Mouse (Mus musculus): Measurements from ENCODE around the gene Gna12. TPM values are rescaled to one million over a fixed set of nuclear protein-coding genes. Genes with fewer than 3 reads are reported as not detected.

Gene Gna12
- polyA plus RNA-seq, 1 experiment from 2014 or later: 43.8 TPM

DNA sequence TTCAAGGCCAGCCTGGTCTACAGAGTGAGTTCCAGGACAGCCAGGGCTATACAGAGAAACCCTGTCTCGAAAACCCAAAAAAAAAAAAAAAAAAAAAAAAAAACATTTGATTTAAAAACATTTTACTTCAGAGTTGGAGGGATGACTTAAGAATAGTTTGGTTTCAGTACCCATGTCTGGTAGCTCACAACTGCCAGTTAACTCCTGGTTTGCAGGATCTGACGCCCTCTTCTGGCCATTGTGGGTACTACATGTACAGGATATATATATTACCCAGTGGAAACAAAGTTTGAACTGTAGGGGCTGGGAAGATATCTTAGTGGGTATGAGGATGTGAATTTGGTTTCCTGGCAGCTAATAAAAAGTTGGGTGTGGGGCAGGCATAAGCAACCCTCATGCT lies 79.3 kb downstream of the Gna12 start:
- Histone ChIP-seq H3K4me2 (no peak overlapping the region), H3K27ac (replicated peaks) (no peak overlapping the region), H3K4me1 (peaks cover 13% of the 10 kb centered on the region), H3K27me3 (replicated peaks) (no peaks in the 10 kb centered on the region), H3K36me3 (peaks cover 10% of the 10 kb centered on the region; the same call in 1 of the 2 replicates), H3K9ac (replicated peaks) (no peak overlapping the region), H3K4me3 (replicated peaks) (no peak overlapping the region), H3K9me3 (replicated peaks) (no peaks in the 10 kb centered on the region; the same call in 1 of the 2 replicates)
- 0% methylated on average over 1 of the region's 2 CpGs for WGBS
- ATAC-seq (ENCODE audit: low FRiP score): no peak

DNA sequence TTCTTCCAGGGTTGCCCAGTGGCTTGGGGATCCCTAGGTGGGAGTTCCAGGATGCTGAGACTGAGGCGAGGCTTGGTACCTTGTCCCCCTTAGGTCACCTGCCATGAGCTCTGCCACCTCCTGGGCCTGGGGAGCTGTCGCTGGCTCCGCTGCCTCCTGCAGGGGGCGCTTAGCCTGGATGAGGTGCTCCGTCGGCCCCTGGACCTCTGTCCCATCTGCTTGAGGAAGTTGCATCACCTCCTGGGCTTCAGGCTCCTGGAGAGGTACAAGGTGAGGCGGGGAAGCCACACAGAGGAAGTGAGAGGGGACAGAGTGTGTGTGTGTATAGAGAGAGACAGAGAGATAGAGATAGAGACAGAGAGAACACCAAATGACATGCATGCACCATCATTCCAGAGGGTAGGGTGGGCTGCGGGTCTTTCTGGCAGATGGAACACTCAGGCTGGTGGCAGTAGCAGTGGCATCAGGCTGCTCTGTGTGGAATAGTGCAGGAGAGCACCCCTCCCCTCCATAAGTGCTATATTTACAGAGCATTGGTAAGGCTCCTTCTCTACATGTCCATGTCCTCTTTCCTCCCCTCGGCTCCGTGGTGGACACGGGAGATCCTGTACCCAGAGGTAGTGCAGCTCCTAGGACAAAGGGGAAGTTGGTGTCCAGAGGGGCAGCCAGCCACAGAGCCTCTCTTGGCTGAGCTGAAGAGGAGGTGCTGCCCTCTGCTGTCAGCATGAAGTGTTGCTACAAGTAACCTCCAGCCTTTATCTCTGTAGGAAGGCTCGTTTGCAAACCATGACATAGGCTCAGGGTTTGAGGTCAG lies 81.0 kb downstream of the Gna12 start:
- 20% methylated on average over 12 of the region's 12 CpGs for whole genome bisulfite sequencing
- H3K36me3 ChIP-seq: 0 out of 2 replicates have a peak, but pooled peaks cover 4% of the 10 kb centered on the region
- peak; percentile 75 for ATAC-seq (ENCODE audit: low FRiP score)
- H3K4me3 ChIP-seq (replicated peaks): peak overlapping the region; percentile 9
- peak overlapping the region; percentile 2; the same call in 1 of the 2 replicates for H3K27ac ChIP-seq (replicated peaks)
- H3K27me3 ChIP-seq (replicated peaks): no peaks in the 10 kb centered on the region
- peak overlapping the region; percentile 43 for H3K4me2 ChIP-seq
- H3K9me3 ChIP-seq (replicated peaks): no peaks in the 10 kb centered on the region; the same call in 1 of the 2 replicates
- H3K9ac ChIP-seq (replicated peaks): peak overlapping the region; percentile 31; the same call in 1 of the 2 replicates
- peaks cover 13% of the 10 kb centered on the region for H3K4me1 ChIP-seq

DNA sequence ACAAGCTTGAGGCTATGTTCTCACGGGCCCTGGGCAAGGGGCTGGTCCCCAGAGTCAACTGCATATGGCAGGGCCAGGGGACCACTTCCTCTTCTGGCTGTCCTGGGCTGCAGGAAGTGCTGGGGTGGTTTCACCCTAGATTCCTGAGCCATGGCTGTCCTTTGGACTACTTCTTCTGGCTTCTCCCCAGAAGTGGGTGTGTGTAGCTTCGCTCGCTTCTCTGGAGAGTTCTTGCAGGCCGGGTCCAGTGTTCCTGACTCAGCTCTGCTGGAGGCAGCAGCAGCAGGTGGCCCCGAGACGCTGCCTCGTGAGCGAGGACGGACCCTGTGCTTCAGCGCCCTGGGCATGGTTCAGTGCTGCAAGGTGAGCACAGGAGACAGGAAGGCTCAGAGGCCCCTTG lies 81.8 kb downstream of the Gna12 start:
- 85% methylated on average over 10 of the region's 10 CpGs for WGBS
- ATAC-seq (ENCODE audit: low FRiP score): no peak
- Histone ChIP-seq H3K4me2 (no peak overlapping the region), H3K4me1 (peaks cover 13% of the 10 kb centered on the region), H3K9me3 (replicated peaks) (no peaks in the 10 kb centered on the region; the same call in 1 of the 2 replicates), H3K9ac (replicated peaks) (no peak overlapping the region), H3K36me3 (0 out of 2 replicates have a peak, but pooled peaks cover 4% of the 10 kb centered on the region), H3K4me3 (replicated peaks) (no peak overlapping the region), H3K27me3 (replicated peaks) (no peaks in the 10 kb centered on the region), H3K27ac (replicated peaks) (no peak overlapping the region)

DNA sequence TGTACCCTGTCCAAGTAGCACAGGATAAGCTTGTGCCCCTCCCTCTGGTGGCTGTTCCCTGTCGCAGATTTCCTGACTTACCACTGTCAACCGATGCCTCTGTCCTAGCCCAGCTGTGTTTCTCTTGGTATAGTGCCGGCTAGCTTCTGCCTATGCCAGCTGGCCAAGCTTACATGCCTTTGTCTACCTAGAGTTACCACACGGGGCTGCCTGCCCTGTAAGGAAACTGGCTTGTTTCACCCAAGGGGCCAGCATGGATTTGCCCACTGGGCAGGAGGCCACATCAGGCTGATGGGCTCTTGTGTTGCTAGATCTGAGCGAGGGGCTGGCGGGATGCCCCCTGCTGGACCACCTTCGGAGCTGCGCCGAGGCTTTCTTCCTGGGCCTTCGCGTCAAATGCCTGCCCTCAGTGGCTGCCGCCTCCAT lies 86.5 kb downstream of the Gna12 start:
- Histone ChIP-seq H3K4me1 (peaks cover 4% of the 10 kb centered on the region), H3K27me3 (replicated peaks) (no peaks in the 10 kb centered on the region), H3K9ac (replicated peaks) (no peak overlapping the region), H3K27ac (replicated peaks) (no peak overlapping the region), H3K36me3 (no peaks in the 10 kb centered on the region), H3K9me3 (replicated peaks) (no peaks in the 10 kb centered on the region), H3K4me2 (no peak overlapping the region), H3K4me3 (replicated peaks) (no peak overlapping the region)
- no peak for ATAC-seq (ENCODE audit: low FRiP score)
- 27% methylated on average over 12 of the region's 12 CpGs for WGBS

DNA sequence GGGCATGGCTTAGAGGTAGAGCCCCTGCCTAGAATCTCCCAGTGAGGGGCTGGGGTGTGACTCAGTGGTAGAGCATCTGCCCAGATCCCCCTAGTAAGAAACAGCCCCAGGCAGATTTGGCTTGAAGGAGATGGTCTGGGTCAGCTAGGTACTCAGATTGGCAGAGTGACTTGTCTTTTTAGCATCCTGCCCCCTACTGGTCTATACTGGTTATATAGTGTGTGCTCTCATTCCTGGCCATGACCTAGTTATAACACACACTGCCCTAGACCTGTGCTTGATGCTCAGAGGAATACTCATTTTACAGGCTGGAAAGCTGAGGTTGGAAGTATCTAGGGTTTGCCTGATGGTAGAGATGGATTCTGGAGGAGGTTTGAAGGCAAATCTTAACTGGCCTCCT lies 88.4 kb downstream of the Gna12 start:
- H3K36me3 ChIP-seq: no peaks in the 10 kb centered on the region
- H3K4me3 ChIP-seq (replicated peaks): no peak overlapping the region

DNA sequence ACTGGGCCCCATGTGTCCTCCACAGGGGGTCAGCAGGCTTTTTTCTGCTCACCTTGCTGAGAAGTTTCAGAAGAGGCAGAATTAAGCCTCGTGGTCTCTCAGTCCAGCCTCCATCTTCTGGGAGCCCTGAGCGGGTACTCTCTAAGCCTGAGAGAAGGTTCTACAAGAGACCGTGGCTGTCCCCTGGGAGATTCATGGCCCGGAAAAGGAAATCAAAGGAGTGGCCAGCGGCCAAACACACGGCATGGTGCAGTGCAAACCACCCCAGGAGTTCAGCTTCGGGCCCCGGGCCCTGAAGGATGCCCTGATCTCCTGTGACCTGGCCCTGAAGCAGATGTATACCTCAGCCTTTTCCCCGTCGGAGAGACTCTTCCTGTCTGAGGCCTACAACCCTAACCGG lies 89.2 kb downstream of the Gna12 start:
- Histone ChIP-seq H3K4me1 (peaks cover 1% of the 10 kb centered on the region; the same call in 1 of the 2 replicates), H3K27me3 (replicated peaks) (peaks cover 13% of the 10 kb centered on the region), H3K9ac (replicated peaks) (no peak overlapping the region), H3K36me3 (no peaks in the 10 kb centered on the region), H3K9me3 (replicated peaks) (no peaks in the 10 kb centered on the region), H3K27ac (replicated peaks) (no peak overlapping the region), H3K4me2 (no peak overlapping the region), H3K4me3 (replicated peaks) (no peak overlapping the region)
- WGBS: 74% methylated on average over 11 of the region's 11 CpGs
- no peak for ATAC-seq (ENCODE audit: low FRiP score)

More for the DNA sequence above, 88.4 kb downstream of the Gna12 start:
- peaks cover 4% of the 10 kb centered on the region; the same call in 1 of the 2 replicates for H3K27me3 ChIP-seq (replicated peaks)
- no peak overlapping the region for H3K4me2 ChIP-seq
- no peak for ATAC-seq (ENCODE audit: low FRiP score)
- no peaks in the 10 kb centered on the region; the same call in 1 of the 2 replicates for H3K4me1 ChIP-seq
- H3K9ac ChIP-seq (replicated peaks): no peak overlapping the region
- no peaks in the 10 kb centered on the region for H3K9me3 ChIP-seq (replicated peaks)
- no peak overlapping the region for H3K27ac ChIP-seq (replicated peaks)

DNA sequence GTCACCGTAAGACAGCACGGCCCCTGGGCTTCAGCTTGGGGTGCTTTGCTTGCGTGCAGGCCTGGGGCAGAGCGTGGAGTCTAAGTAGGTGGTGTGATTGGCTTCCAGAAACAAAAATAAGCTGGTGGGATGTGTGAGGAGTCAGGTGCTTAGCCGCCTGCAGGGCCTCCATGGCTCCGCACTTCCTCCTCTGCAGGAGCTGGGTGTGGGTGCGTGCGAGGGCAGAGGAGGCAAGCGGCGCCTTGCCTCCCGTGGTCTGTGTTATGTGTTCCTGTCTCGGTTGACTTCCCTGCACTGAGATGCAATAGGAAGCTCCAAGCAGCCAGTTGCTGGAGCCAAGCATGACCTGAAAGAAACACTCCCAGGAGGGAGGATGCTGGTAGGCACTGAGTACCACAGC lies 90.4 kb downstream of the Gna12 start:
- 82% methylated on average over 12 of the region's 12 CpGs for WGBS
- no peak overlapping the region for H3K4me2 ChIP-seq
- H3K4me1 ChIP-seq: peaks cover 10% of the 10 kb centered on the region
- no peak for ATAC-seq (ENCODE audit: low FRiP score)
- no peaks in the 10 kb centered on the region for H3K9me3 ChIP-seq (replicated peaks)
- H3K9ac ChIP-seq (replicated peaks): no peak overlapping the region
- H3K4me3 ChIP-seq (replicated peaks): no peak overlapping the region
- peaks cover 23% of the 10 kb centered on the region for H3K27me3 ChIP-seq (replicated peaks)
- H3K36me3 ChIP-seq: no peaks in the 10 kb centered on the region
- no peak overlapping the region for H3K27ac ChIP-seq (replicated peaks)

DNA sequence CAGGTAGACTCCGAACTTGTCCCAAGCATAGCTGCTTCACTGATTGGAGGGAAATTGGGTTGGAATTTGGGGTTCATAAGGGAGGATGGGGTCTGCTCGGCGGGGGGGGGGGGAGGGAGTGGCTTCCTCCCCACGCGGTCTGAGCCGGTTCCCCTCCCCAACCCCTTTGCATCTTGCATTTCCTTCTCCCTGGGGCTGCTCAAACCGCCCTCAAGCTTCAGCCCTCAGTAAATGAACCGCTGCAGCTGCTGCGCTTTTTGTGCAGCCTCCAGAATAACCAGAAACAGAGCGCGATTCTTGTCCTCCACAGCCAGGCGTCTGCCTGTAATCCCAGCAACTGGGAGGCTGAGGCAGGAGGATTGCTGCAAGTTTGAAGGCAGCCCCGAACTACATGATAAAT lies 94.1 kb downstream of the Gna12 start:
- Histone ChIP-seq H3K4me1 (peaks cover 10% of the 10 kb centered on the region), H3K36me3 (no peaks in the 10 kb centered on the region), H3K4me3 (replicated peaks) (0 out of 2 replicates have a peak overlapping the region, but pooled peaks have one; percentile 30), H3K9ac (replicated peaks) (no peak overlapping the region; the same call in 1 of the 2 replicates), H3K27me3 (replicated peaks) (peaks cover 30% of the 10 kb centered on the region), H3K27ac (replicated peaks) (no peak overlapping the region), H3K9me3 (replicated peaks) (no peaks in the 10 kb centered on the region), H3K4me2 (peak overlapping the region; percentile 59; the same call in 1 of the 2 replicates)
- ATAC-seq (ENCODE audit: low FRiP score): no peak
- WGBS: 22% methylated on average over 11 of the region's 13 CpGs

DNA sequence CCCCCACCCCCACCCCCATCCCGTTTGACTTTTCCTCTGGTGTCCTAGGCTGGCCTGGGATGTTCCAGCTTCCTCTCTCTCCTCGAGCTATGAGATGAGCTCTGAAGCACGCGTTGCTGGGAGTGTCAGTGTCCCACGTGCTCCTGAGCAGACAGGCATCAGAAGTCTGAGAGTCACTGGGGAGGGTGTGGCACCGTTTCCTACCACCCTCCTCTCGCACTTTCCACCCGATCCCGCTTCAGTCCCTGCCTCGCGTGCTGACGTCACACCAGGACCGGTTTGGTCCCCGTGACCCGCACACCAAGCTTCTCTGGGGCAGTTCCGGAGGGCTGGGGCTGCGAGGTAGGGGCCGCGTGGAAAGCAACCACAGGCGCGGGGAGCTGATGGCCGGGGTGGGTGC lies 94.9 kb downstream of the Gna12 start:
- Histone ChIP-seq H3K9ac (replicated peaks) (peak overlapping the region; percentile 11; the same call in 1 of the 2 replicates), H3K9me3 (replicated peaks) (no peaks in the 10 kb centered on the region), H3K36me3 (no peaks in the 10 kb centered on the region), H3K4me1 (peaks cover 10% of the 10 kb centered on the region), H3K4me2 (peak overlapping the region; percentile 59), H3K27me3 (replicated peaks) (peaks cover 30% of the 10 kb centered on the region), H3K27ac (replicated peaks) (no peak overlapping the region), H3K4me3 (replicated peaks) (peak overlapping the region; percentile 30)
- 1% methylated on average over 22 of the region's 22 CpGs for WGBS
- 0 out of 2 replicates have a peak, but pooled peaks have one; percentile 29 for ATAC-seq (ENCODE audit: low FRiP score)

DNA sequence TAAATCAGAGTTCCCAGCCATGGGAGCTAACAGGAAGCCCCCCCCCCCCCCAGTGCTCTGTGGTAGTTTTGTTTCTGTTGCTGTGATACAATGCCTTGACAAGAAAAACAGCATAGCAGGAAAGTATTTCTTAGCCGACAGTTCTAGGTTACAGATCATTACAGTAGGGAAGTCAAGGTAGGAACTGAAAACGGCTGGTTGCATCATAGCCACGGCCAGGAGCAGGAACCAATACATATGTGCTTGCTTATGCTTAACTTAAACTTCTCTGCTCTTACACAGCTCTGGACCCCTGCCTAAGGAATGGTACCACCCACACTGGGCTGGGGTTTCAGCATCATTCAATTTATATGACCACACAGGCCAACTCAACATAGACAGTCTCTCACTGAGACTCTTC lies 96.9 kb downstream of the Gna12 start:
- Histone ChIP-seq H3K36me3 (no peaks in the 10 kb centered on the region), H3K9ac (replicated peaks) (no peak overlapping the region), H3K4me2 (no peak overlapping the region), H3K4me1 (peaks cover 10% of the 10 kb centered on the region), H3K27ac (replicated peaks) (no peak overlapping the region), H3K27me3 (replicated peaks) (peaks cover 30% of the 10 kb centered on the region), H3K9me3 (replicated peaks) (no peaks in the 10 kb centered on the region), H3K4me3 (replicated peaks) (no peak overlapping the region)
- WGBS: 67% methylated on average over 3 of the region's 3 CpGs
- ATAC-seq (ENCODE audit: low FRiP score): no peak

DNA sequence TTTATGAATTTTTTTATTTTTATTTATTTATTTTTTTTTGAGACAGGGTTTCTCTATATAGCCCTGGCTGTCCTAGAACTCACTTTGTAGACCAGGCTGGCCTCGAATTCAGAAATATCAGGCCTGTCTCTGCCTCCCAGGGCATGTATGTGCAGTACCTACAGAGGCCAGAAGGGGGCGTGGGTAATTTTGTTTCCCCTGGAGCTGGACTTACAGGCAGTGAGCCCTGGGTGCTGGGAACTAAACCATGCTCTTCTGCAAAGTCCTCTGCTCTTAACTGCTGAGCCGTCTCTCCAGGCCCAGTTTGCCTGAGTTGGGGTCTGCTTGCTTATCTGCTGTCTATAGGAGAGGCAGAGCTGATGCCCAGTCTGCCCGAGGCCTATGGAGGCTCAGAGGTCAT lies 98.0 kb downstream of the Gna12 start:
- peaks cover 10% of the 10 kb centered on the region for H3K4me1 ChIP-seq
- WGBS: 63% methylated on average over 4 of the region's 4 CpGs
- no peak for ATAC-seq (ENCODE audit: low FRiP score)

More for the DNA sequence above, 98.0 kb downstream of the Gna12 start:
- no peak overlapping the region for H3K4me3 ChIP-seq (replicated peaks)
- H3K4me2 ChIP-seq: no peak overlapping the region
- peaks cover 29% of the 10 kb centered on the region for H3K27me3 ChIP-seq (replicated peaks)
- no peaks in the 10 kb centered on the region for H3K36me3 ChIP-seq
- no peak overlapping the region for H3K9ac ChIP-seq (replicated peaks)
- no peak overlapping the region for H3K27ac ChIP-seq (replicated peaks)
- H3K9me3 ChIP-seq (replicated peaks): no peaks in the 10 kb centered on the region
